Mouse (Mus musculus): ENCODE measurements around the gene Nppb.

- TF ChIP-seq GATA1 (IDR thresholded peaks at IDR 0.05; ENCODE audit: borderline replicate concordance, low read length), result no peak
- TF ChIP-seq FLI1 (IDR thresholded peaks at IDR 0.05; ENCODE audit: low read length), result no peak
Measured at GRCm38 (mm10) chr4:147943005-147943404, 42.6 kb upstream of the Nppb start.

Data from megakaryocyte, embryonic 14.5 days (primary cell).